Mouse (Mus musculus): Measurements from ENCODE around the gene Gm3285. TPM values are rescaled to one million over a fixed set of nuclear protein-coding genes. Genes with fewer than 3 reads are reported as not detected.
A peak's percentile ranks its signal among the peaks of the same experiment; 100 is the strongest.

The Gm3285 gene
- polyA plus RNA-seq, 1 experiment, result not detected

DNA sequence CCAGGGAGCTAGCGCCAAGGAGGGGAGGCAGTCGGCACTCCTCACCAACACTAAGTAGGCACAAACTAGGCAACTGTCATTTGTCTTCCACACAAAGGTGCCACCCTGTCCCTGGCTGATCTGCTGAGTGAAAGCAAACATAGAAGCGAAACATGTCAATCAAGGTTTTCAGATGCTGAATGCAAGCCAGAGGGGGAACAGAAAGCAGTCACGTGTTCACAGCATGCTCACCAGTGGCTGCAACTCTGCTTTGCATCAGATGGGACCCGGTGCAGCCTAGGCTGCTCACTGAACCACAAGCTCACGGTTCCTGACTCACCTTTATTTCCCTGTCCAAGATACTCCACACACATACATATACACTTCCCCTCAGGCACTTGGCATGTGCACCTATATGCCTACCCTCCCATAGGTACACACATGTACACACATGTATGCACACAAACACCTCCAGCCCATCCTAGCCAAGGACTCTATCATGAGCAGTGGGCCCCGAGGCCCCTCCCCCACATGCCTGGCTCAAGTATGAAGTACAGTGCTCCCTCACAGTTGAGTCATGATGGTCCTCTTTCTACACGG lies 29.3 kb downstream of the Gm3285 start:
- DNase-seq, result no peak
- H3K4me1 ChIP-seq (ENCODE audit: control insufficient read depth, insufficient read depth, low read length), result no peaks in the 10 kb centered on the region
- no peak overlapping the region for H3K4me3 ChIP-seq (replicated peaks; ENCODE audit: extremely low read depth, low read depth, low read length)
- WGBS, result 72% methylated on average over 8 of the region's 8 CpGs
- no peak for TF ChIP-seq CTCF (IDR thresholded peaks at IDR 0.05; ENCODE audit: insufficient read depth, low read length)

DNA sequence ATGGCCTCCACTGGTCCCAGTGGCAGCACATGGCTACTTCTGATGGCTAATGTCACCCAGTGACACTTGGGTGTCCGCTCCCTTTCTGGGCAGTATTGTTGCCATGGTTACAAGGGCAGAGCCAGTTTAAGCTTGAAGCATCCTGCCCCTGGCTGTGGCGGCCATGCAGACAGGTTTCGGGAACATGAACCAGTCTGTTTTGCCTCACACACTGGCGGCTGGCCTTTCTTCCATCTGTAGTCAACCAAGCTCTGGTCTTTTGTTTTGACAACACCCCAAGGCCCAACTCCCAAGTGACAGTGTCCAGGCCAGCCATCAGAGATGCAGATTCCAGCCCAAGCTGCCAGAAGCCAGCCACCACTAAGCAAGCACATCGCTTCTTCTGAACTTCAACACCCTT lies 33.8 kb downstream of the Gm3285 start:
- no peak for TF ChIP-seq CTCF (IDR thresholded peaks at IDR 0.05; ENCODE audit: insufficient read depth, low read length)
- no peak for TF ChIP-seq POLR2A (IDR thresholded peaks at IDR 0.05; ENCODE audit: borderline replicate concordance, extremely low read depth, low read depth, low read length)
- 71% methylated on average over 5 of the region's 5 CpGs for WGBS
- H3K4me3 ChIP-seq (replicated peaks; ENCODE audit: extremely low read depth, low read depth, low read length), result no peak overlapping the region
- H3K4me1 ChIP-seq (ENCODE audit: control insufficient read depth, insufficient read depth, low read length), result no peaks in the 10 kb centered on the region
- DNase-seq, result no peak

DNA sequence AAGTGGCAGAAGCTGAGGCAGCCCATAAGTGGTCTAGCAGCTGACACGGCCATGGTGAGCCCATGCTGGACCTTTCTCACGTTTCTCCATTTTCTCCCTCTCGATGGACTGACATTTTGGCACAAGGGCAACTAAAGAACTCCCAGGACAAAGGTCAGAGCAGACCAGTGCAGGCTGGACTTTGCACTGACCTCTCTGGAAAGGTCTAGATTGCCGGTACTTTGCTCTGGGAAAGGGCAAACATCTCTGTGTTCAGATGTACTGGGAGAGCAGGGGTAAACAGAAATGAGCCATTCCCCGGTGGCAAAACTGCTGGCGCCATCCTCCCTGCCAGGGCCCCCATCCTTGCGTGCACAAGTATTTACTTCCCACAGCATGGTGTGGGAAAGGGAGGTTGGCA lies 38.4 kb downstream of the Gm3285 start:
- Histone ChIP-seq H3K4me1 (ENCODE audit: control insufficient read depth, insufficient read depth, low read length) (peaks cover 7% of the 10 kb centered on the region), H3K4me3 (replicated peaks; ENCODE audit: extremely low read depth, low read depth, low read length) (no peak overlapping the region)
- DNase-seq, result no peak
- 64% methylated on average over 7 of the region's 7 CpGs for WGBS
- no peak for TF ChIP-seq POLR2A (IDR thresholded peaks at IDR 0.05; ENCODE audit: borderline replicate concordance, extremely low read depth, low read depth, low read length)
- TF ChIP-seq CTCF (IDR thresholded peaks at IDR 0.05; ENCODE audit: insufficient read depth, low read length), result no peak

DNA sequence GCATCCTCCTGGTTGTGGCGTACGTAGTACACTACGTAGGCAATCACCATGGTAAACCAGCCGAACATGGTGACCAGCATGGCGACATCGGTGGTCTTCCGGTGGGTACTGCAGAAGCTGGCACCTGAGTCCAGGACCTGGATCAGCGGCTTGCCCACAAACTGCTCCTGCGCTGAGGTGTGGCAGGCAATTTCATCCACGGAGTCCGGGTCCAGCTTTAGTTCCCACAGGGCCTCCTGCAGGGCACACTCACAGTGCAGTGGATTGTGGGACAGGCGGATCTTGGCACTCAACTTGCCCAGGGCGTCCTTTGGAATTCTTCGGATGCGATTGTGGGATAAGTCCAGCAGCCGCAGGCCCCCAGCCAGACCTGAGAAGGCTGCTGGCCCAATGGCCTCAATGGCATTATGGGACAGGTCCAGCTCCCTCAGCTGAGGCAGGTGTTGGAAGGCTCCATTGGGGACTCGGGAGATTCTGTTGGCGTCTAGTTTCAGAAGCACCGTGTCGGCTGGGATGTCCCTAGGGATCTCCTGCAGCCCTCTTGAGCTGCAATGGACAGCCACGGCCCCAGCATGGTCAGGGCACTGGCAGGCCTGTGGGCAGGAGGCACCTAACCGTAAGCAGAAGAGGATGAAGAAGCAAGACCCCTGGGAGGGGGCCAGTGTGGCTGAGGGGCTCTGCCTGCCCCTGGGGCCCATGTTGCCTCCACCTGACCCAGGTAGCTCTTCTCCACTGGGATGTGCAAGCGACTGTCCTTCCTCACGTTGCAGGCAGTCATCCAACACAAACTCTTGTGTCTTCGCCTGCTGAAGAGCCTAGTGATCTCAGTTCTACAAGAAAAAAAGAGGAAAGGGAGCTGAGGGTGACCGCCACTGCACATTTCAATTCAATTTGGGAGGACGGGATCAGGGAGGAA lies 39.4 kb downstream of the Gm3285 start:
- Histone ChIP-seq H3K4me3 (replicated peaks; ENCODE audit: extremely low read depth, low read depth, low read length) (no peak overlapping the region), H3K4me1 (ENCODE audit: control insufficient read depth, insufficient read depth, low read length) (peaks cover 7% of the 10 kb centered on the region)
- TF ChIP-seq POLR2A (IDR thresholded peaks at IDR 0.05; ENCODE audit: borderline replicate concordance, extremely low read depth, low read depth, low read length), result no peak
- no peak for TF ChIP-seq CTCF (IDR thresholded peaks at IDR 0.05; ENCODE audit: insufficient read depth, low read length)
- 87% methylated on average over 27 of the region's 27 CpGs for WGBS
- no peak for DNase-seq

DNA sequence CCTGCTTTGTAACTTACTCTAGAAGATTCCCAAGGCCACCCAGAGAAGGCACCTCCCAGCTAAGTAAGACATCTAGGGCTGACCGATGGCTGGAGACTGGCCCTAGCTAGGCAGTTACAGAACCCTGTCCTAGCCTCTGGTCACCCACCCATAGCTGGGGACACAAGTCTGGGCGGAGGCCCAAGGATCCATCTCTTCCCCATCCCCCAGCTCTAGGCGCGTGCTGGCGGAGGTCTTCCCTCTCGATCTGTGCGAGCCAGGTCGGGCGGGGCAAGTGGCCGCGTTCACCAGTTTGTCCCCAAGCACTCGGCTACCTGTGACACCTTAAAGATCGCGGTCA lies 40.1 kb downstream of the Gm3285 start:
- no peak for TF ChIP-seq CTCF (IDR thresholded peaks at IDR 0.05; ENCODE audit: insufficient read depth, low read length)
- no peak for TF ChIP-seq POLR2A (IDR thresholded peaks at IDR 0.05; ENCODE audit: borderline replicate concordance, extremely low read depth, low read depth, low read length)
- WGBS, result 3% methylated on average over 14 of the region's 14 CpGs
- H3K4me3 ChIP-seq (replicated peaks; ENCODE audit: extremely low read depth, low read depth, low read length), result peak overlapping the region; percentile 57
- DNase-seq, result no peak
- H3K4me1 ChIP-seq (ENCODE audit: control insufficient read depth, insufficient read depth, low read length), result peaks cover 7% of the 10 kb centered on the region

DNA sequence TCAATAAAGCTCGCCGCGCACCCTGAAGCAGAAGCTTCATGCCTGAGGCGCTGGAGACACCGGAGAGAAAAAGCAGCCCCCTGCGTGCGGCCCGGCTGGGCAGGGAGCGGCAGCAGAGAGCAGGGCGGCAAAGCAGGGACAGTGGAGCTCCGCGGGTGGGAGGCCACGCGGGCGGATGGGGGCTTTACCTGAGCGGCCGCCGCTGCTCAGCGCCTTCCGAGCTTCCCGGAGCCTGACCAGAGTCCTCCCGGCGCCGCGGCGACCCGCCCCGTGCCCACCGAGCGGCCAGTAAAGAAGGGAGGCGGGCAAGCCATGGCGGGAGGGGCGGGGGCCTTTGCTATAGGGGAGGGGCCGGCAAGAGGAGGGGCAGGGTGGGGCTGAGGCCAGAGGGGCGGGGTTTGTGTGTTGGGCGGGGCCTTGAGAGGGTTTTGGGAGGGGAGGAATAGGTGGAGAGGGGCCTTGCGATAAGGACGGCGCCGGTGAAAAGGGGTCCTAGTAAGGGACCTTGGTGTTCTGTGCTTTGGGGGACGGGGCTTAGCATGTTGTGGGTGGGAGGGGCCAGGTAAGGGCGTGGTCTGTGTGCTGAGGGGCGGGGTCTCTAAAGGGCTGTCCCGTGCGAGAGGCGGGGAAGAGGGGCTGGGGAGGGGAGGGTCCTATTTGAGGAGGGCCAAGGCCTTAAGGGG lies 40.6 kb downstream of the Gm3285 start, which contains the start of gene Lrrc3:
Lrrc3 (minus strand) TSS at position 326 of the 683 bp plus-strand sequence.
- TF ChIP-seq POLR2A (IDR thresholded peaks at IDR 0.05; ENCODE audit: borderline replicate concordance, extremely low read depth, low read depth, low read length) (no peak), CTCF (IDR thresholded peaks at IDR 0.05; ENCODE audit: insufficient read depth, low read length) (no peak)
- peaks cover 7% of the 10 kb centered on the region for H3K4me1 ChIP-seq (ENCODE audit: control insufficient read depth, insufficient read depth, low read length)
- peak within 1 kb of the TSS; percentile 57 for H3K4me3 ChIP-seq (replicated peaks; ENCODE audit: extremely low read depth, low read depth, low read length)
- DNase-seq, result peak; percentile 37
- under 1% methylated on average over 44 of the region's 46 CpGs for WGBS

DNA sequence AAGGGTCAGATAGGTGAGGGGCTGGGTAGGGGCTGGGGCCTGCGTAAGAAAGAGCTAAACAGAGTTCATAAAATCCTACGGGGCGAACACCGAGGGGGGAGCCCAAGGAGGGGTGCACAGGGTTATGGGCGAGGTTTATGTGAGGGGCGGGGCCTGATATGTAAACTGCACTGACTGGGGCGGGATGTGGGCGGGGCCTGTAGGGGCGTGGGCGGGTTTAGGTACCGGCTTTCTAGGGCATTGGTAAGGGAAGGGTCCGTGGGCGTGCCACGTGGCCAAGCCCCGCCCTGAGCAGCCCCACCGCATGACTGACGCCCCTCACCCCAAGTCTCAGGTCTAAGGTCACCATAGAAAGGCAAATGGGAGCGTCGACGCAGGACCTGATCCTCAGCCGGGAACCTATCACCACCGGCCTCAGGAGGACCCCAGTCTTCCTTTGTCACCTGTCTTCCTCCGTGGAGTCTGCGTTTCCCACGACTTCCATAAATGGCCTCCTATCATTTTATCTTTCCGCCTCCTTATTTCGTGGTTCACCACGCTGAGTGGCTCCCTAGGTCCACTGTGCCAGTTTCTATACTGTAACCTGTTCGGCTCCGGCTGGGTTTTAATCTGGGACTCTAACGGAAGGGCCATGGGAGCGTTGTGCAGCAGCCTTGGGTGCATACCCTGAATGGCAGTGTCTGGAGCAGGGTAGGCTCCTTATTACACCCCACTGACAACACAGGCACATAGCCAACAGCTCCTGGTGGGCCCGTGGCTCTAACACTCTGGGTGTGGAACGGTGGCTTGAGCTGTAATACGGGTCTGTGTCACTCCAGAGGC lies 41.3 kb downstream of the Gm3285 start:
- DNase-seq, result no peak
- TF ChIP-seq CTCF (IDR thresholded peaks at IDR 0.05; ENCODE audit: insufficient read depth, low read length) (no peak), POLR2A (IDR thresholded peaks at IDR 0.05; ENCODE audit: borderline replicate concordance, extremely low read depth, low read depth, low read length) (no peak)
- peak overlapping the region; percentile 57 for H3K4me3 ChIP-seq (replicated peaks; ENCODE audit: extremely low read depth, low read depth, low read length)
- H3K4me1 ChIP-seq (ENCODE audit: control insufficient read depth, insufficient read depth, low read length), result peaks cover 7% of the 10 kb centered on the region
- WGBS, result 4% methylated on average over 35 of the region's 35 CpGs

Other genes with a start within 250 kb of the Gm3285 start
- 41.6 and 54.2 TPM in 2 replicates for gene Ube2g2, start 239.7 kb upstream of the Gm3285 start, polyA plus RNA-seq (2012; rRNA removed)
- gene Tspear, start 175.4 kb upstream of the Gm3285 start, polyA plus RNA-seq (2012; rRNA removed), result 0.06 and 0.43 TPM in 2 replicates
- gene Gm19402, start 171.2 kb upstream of the Gm3285 start, polyA plus RNA-seq (2012; rRNA removed), result not detected in 2 replicates
- gene Gm9508, start 164.7 kb upstream of the Gm3285 start, polyA plus RNA-seq (2012; rRNA removed), result not detected in 2 replicates
- gene Gm10272, start 155.3 kb upstream of the Gm3285 start, polyA plus RNA-seq (2012; rRNA removed), result not detected in 2 replicates
- not detected in 2 replicates for gene Gm10024, start 150.5 kb upstream of the Gm3285 start, polyA plus RNA-seq (2012; rRNA removed)
- 1.4 TPM in 1 of 2 replicates, not detected in the other for gene Gm10142, start 146.2 kb upstream of the Gm3285 start, polyA plus RNA-seq (2012; rRNA removed)
- 0.86 TPM in 1 of 2 replicates, not detected in the other for gene Krtap12-1, start 141.4 kb upstream of the Gm3285 start, polyA plus RNA-seq (2012; rRNA removed)
- not detected in 2 replicates for gene Gm10100, start 135.5 kb upstream of the Gm3285 start, polyA plus RNA-seq (2012; rRNA removed)
- not detected in 2 replicates for gene Gm18596, start 119.3 kb upstream of the Gm3285 start, polyA plus RNA-seq (2012; rRNA removed)
- gene Gm9736, start 110.6 kb upstream of the Gm3285 start, polyA plus RNA-seq (2012; rRNA removed), result not detected in 2 replicates
- gene Gm3233, start 102.3 kb upstream of the Gm3285 start, polyA plus RNA-seq (2012; rRNA removed), result not detected in 2 replicates
- not detected in 2 replicates for gene Gm3238, start 90.7 kb upstream of the Gm3285 start, polyA plus RNA-seq (2012; rRNA removed)
- not detected in 2 replicates for gene Gm7138, start 85.0 kb upstream of the Gm3285 start, polyA plus RNA-seq (2012; rRNA removed)
- not detected in 2 replicates for gene Gm3250, start 79.4 kb upstream of the Gm3285 start, polyA plus RNA-seq (2012; rRNA removed)
- not detected in 2 replicates for gene Gm7137, start 73.8 kb upstream of the Gm3285 start, polyA plus RNA-seq (2012; rRNA removed)
- not detected in 2 replicates for gene Gm9639, start 66.9 kb upstream of the Gm3285 start, polyA plus RNA-seq (2012; rRNA removed)
- not detected in 2 replicates for gene Gm19668, start 62.8 kb upstream of the Gm3285 start, polyA plus RNA-seq (2012; rRNA removed)
- not detected in 2 replicates for gene Gm9507, start 50.1 kb upstream of the Gm3285 start, polyA plus RNA-seq (2012; rRNA removed)
- not detected in 2 replicates for gene Gm2696, start 47.3 kb upstream of the Gm3285 start, polyA plus RNA-seq (2012; rRNA removed)
- not detected in 2 replicates for gene Krtap10-4, start 34.9 kb upstream of the Gm3285 start, polyA plus RNA-seq (2012; rRNA removed)
- not detected in 2 replicates for gene Krtap10-10, start 26.0 kb upstream of the Gm3285 start, polyA plus RNA-seq (2012; rRNA removed)
- not detected in 2 replicates for gene Gm36176, start 15.2 kb upstream of the Gm3285 start, polyA plus RNA-seq (2012; rRNA removed)
- not detected in 2 replicates for gene Gm10318, start 9.1 kb upstream of the Gm3285 start, polyA plus RNA-seq (2012; rRNA removed)
- gene Lrrc3, start 40.6 kb downstream of the Gm3285 start, polyA plus RNA-seq (2012; rRNA removed), result 0.77 and 0.93 TPM in 2 replicates
- 2.2 and 3.9 TPM in 2 replicates for gene Trpm2, start 108.6 kb downstream of the Gm3285 start, polyA plus RNA-seq (2012; rRNA removed)
- gene 1810043G02Rik, start 116.5 kb downstream of the Gm3285 start, polyA plus RNA-seq (2012; rRNA removed), result 46.6 and 46.9 TPM in 2 replicates
- gene Pfkl, start 148.1 kb downstream of the Gm3285 start, polyA plus RNA-seq (2012; rRNA removed), result 55.8 and 70.0 TPM in 2 replicates
- gene Dnmt3l, start 180.0 kb downstream of the Gm3285 start, polyA plus RNA-seq (2012; rRNA removed), result 0.52 and 0.64 TPM in 2 replicates
- 0.09 and 0.16 TPM in 2 replicates for gene Aire, start 181.6 kb downstream of the Gm3285 start, polyA plus RNA-seq (2012; rRNA removed)
- gene Icosl, start 207.3 kb downstream of the Gm3285 start, polyA plus RNA-seq (2012; rRNA removed), result 17.5 and 17.6 TPM in 2 replicates

Measured in lung, adult 2 months (tissue).